Mouse (Mus musculus) kidney, embryonic 14.5 days (tissue): Measurements from ENCODE around the gene Gtse1. TPM values are rescaled to one million over a fixed set of nuclear protein-coding genes. Genes with fewer than 3 reads are reported as not detected.
"Not testable (repeated sequence)": the region's sequence is repeated elsewhere in the genome, so short reads cannot be mapped to it uniquely, and the experiment has no call there.

Experiments
- ATAC-seq: fragments of 200-750 bp; cut with Nextera tagmentation; 2 replicates; pipeline ENCODE4 v1.8.0; 2017; ENCODE audit warnings: moderate number of reproducible peaks, mild to moderate bottlenecking, moderate TSS enrichment, moderate library complexity; ENCODE audit not compliant: low FRiP score, low TSS enrichment
- H3K27ac ChIP-seq: fragments of 300-500 bp; sonication (generic); 2 replicates; pipeline ENCODE4 v1.5.1; 2014; ENCODE audit warnings: low read depth, mild to moderate bottlenecking, low read length, moderate library complexity, mixed read lengths
- H3K27me3 ChIP-seq: fragments of 300-500 bp; sonication (generic); 2 replicates; pipeline ENCODE4 v1.6.1; 2014; ENCODE audit warnings: mild to moderate bottlenecking, low read length; ENCODE audit not compliant: control insufficient read depth, insufficient read depth
- H3K36me3 ChIP-seq: fragments of 300-500 bp; sonication (generic); 2 replicates; pipeline ENCODE4 v1.6.1; 2014; ENCODE audit warnings: low read length, mixed read lengths; ENCODE audit not compliant: control insufficient read depth, insufficient read depth
- H3K4me1 ChIP-seq: fragments of 300-500 bp; sonication (generic); 2 replicates; pipeline ENCODE4 v1.6.1; 2014; ENCODE audit warnings: low read length, mixed read lengths; ENCODE audit not compliant: control insufficient read depth, insufficient read depth
- H3K4me2 ChIP-seq: fragments of 300-500 bp; sonication (generic); replicated peaks from 2 replicates; pipeline ENCODE4 v1.6.1; 2014; ENCODE audit warnings: low read depth, mild to moderate bottlenecking, low read length
- H3K4me3 ChIP-seq: fragments of 300-500 bp; sonication (generic); 2 replicates; pipeline ENCODE4 v1.5.1; 2014; ENCODE audit warnings: mild to moderate bottlenecking, low read length
- H3K9ac ChIP-seq: fragments of 300-500 bp; sonication (generic); 2 replicates; pipeline ENCODE4 v1.6.1; 2014; ENCODE audit warnings: low read depth, mild to moderate bottlenecking, low read length, moderate library complexity
- H3K9me3 ChIP-seq: fragments of 300-500 bp; sonication (generic); 2 replicates; pipeline ENCODE4 v1.6.1; 2016; ENCODE audit warnings: low read length; ENCODE audit not compliant: control insufficient read depth
- WGBS: fragments of 180-500 bp; shearing (Covaris S2); extraction: QIAGEN DNeasy Blood & Tissue Kit; methylation state at CpG from one replicate; pipeline ENCODE4 v1.1.7; 2014; 5-methylcytosine and 5-hydroxymethylcytosine counted together
- polyA plus RNA-seq: library from polyadenylated mRNA; unstranded; fragments of >200 nt; fragmentation: Nextera tagmentation; extraction: Ambion mirVana; gene quantifications from 2 replicates; pipeline ENCODE4 v1.2.1, GENCODE M21; 2014

Gtse1 gene
- polyA plus RNA-seq, 1 experiment from 2014 or later, result 32.3 TPM

DNA sequence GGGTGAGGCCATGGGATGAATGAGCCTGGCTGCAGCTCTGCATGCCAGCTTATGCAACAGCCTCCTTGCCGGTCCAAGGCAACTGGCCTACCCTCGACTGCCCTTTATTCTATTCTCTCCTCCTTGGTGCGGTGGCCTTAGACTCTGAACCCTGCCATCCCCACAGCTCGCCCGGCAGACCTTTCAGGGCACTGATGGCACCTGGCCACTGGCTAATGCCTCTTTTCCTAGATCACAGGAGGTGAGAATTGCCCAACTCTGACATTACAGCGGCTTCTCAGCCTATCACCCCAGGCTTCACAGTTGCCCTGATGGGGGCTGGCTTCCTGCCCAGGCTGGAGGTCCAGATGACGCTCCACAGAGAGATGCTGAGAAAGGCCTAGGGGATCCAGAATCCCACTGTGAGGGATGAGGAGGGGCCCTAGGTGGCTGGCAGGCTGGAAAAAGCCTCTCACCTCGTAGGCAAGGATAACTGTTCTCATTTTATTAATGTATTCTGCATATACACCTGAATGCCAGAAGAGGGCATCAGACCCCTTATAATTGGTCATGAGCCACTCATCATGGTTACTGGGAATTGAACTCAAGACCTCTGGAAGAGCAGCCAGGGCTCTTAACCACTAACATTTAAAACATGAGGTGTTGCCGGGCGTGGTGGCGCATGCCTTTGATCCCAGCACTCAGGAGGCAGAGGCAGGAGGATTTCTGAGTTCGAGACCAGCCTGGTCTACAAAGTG is 7.7 kb upstream of the Gtse1 start:
- no peak overlapping the region for H3K4me2 ChIP-seq
- H3K4me1 ChIP-seq, result no peaks in the 10 kb centered on the region
- H3K9me3 ChIP-seq, result no peaks in the 10 kb centered on the region
- H3K9ac ChIP-seq, result no peak overlapping the region
- H3K27ac ChIP-seq, result no peak overlapping the region
- 84% methylated on average over 12 of the region's 12 CpGs for whole genome bisulfite sequencing
- no peak overlapping the region for H3K4me3 ChIP-seq
- no peaks in the 10 kb centered on the region for H3K36me3 ChIP-seq
- no peak for ATAC-seq
- no peaks in the 10 kb centered on the region for H3K27me3 ChIP-seq

DNA sequence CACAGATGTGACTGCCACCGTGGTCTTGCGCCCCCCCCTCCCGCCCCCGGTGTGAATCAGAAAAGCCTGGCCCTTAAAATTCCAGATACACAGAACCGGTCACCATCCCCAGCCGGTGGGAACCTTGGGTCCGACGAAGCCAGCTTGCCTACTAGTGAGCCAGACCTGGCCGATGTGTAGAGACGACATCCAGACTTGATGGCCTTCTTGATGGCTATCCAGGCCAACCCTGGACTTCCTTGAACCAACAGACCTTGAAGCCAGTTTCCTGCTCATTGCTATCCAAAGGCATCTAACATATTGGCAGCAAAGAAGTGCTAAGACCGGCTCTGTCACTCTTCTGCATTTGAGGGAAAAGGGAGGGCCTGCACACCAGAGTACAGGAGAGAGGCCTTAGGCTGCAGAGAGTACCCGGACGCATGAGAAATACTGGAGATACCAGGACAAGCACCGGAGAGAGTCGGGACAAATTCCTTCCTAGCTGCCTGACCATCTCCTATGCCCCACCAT is 510 bp upstream of the Gtse1 start:
- ATAC-seq, result peak; percentile 50
- WGBS, result 10% methylated on average over 15 of the region's 15 CpGs
- H3K27ac ChIP-seq, result peak overlapping the region; percentile 57; the same call in 1 of the 2 replicates
- H3K4me2 ChIP-seq, result peak overlapping the region; percentile 81
- H3K36me3 ChIP-seq, result peaks cover 23% of the 10 kb centered on the region
- H3K4me3 ChIP-seq, result peak overlapping the region; percentile 92
- H3K27me3 ChIP-seq, result no peaks in the 10 kb centered on the region
- H3K4me1 ChIP-seq, result peaks cover 18% of the 10 kb centered on the region
- H3K9me3 ChIP-seq, result no peaks in the 10 kb centered on the region
- peak overlapping the region; percentile 76 for H3K9ac ChIP-seq

DNA sequence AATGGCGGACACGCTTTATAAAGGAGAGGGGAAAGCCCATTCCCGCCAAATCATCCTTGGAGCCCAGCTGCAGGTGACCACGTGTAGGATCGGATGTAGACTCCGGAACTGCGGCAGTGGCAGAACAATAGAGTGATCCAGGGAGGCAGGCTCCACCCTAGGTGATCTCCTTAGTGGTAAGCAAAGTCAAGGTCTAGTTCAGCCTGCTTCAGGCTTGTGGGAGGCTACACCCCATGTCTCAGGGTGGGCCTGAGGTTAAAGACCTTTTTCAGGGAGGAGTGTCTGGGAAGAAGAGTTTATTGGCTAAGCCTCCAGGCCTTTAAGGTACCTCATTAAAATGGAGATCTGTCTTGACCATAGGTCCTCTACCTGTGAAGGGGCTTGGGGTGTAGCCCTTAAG is 6.4 kb downstream of the Gtse1 start:
- not testable (repeated sequence) for H3K4me3 ChIP-seq, H3K4me1 ChIP-seq, H3K4me2 ChIP-seq, H3K9ac ChIP-seq, H3K27me3 ChIP-seq, ATAC-seq, H3K9me3 ChIP-seq, H3K27ac ChIP-seq
- 93% methylated on average over 7 of the region's 7 CpGs for WGBS
- peaks cover 86% of the 10 kb centered on the region for H3K36me3 ChIP-seq

DNA sequence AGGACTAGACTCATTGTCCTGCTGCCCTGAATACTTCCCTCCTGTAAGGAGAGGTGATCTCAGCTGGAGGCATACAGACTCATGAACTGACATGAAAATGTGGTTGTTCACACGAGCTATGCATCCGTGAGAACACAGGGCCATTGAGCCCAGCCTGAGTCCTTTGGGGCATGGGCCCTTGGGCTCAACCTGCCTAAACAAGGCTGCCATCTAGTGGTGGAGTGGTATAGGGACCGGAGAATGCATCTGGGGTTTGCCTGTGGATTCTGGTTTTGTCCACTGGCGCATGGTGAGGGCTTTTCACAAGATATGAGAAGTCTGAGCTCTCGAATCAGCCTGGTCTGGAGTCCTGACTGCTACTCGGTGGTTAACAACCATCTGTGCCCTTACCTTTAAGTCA is 8.2 kb downstream of the Gtse1 start:
- H3K27ac ChIP-seq, result no peak overlapping the region
- H3K9ac ChIP-seq, result no peak overlapping the region
- no peaks in the 10 kb centered on the region for H3K27me3 ChIP-seq
- WGBS, result 56% methylated on average over 6 of the region's 6 CpGs
- H3K4me3 ChIP-seq, result no peak overlapping the region
- ATAC-seq, result no peak; the same call in 1 of the 2 replicates
- no peak overlapping the region for H3K4me2 ChIP-seq
- peaks cover 94% of the 10 kb centered on the region for H3K36me3 ChIP-seq
- no peaks in the 10 kb centered on the region for H3K9me3 ChIP-seq
- no peaks in the 10 kb centered on the region for H3K4me1 ChIP-seq

DNA sequence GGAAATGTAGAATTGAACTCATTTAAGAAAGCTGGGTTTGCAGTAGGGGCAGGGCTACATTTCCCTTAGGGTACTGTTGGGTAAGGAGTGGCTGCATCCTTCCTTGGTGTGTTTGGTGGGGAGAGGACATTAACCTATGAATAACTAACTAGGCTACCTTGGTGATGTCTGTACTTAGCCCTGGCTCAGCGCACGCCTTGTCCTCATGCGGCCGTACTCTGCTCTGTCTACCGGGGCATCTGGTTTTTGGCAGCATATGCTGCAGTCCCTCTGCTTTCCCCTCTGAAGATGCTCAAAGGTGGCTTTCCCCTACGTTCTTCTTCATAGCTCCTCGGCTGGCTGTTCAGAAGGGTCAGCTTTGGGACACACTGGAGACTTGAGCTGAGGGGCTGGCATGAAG is 17.8 kb downstream of the Gtse1 start:
- Histone ChIP-seq H3K27me3 (no peaks in the 10 kb centered on the region), H3K4me1 (peaks cover 7% of the 10 kb centered on the region; the same call in 1 of the 2 replicates), H3K9me3 (no peaks in the 10 kb centered on the region), H3K36me3 (peaks cover 41% of the 10 kb centered on the region), H3K27ac (no peak overlapping the region), H3K4me3 (no peak overlapping the region), H3K4me2 (no peak overlapping the region), H3K9ac (no peak overlapping the region)
- no peak for ATAC-seq
- 94% methylated on average over 7 of the region's 7 CpGs for WGBS

DNA sequence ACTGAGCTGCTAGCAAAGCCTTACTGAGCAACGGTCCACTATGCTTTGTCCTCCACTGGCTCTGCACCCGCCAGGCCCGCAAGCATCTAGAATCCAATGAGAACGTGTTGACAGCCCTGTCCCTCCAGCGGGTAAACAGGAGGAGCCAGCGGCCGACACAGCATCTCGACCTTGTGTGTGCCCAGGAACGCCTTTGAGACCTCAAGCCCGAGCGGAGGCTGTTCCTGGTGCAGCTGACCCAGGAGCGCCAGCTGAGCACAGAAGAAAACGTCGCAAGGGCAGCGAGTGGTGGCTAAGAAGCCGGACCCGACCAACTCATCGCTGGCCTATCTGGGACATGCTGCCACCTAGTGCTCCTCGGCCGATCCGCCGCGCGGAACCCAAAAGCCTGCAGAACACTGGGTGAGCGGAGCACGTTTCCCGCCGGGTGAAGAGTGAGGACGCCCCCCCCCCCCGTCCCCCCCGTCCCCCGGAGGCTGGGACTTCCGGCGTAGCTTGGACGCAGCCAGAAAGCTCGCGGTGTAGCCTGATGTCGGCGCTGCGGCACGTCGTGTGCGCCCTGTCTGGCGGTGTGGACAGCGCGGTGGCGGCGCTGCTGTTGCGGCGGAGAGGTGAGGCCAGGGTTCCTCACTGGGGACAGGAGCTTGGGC is 19.4 kb downstream of the Gtse1 start, which contains the start of gene Trmu:
TSS of gene Trmu (plus strand) at position 465 of the 650 bp plus-strand sequence.
- Histone ChIP-seq H3K4me1 (peaks cover 7% of the 10 kb centered on the region; the same call in 1 of the 2 replicates), H3K9ac (peak within 1 kb of the TSS; percentile 83), H3K4me2 (peak within 1 kb of the TSS; percentile 90), H3K4me3 (peak within 1 kb of the TSS; percentile 84), H3K27me3 (no peaks in the 10 kb centered on the region), H3K9me3 (no peaks in the 10 kb centered on the region), H3K27ac (peak within 1 kb of the TSS; percentile 52; the same call in 1 of the 2 replicates), H3K36me3 (peaks cover 43% of the 10 kb centered on the region)
- peak; percentile 96 for ATAC-seq
- 1% methylated on average over 49 of the region's 50 CpGs for WGBS

DNA sequence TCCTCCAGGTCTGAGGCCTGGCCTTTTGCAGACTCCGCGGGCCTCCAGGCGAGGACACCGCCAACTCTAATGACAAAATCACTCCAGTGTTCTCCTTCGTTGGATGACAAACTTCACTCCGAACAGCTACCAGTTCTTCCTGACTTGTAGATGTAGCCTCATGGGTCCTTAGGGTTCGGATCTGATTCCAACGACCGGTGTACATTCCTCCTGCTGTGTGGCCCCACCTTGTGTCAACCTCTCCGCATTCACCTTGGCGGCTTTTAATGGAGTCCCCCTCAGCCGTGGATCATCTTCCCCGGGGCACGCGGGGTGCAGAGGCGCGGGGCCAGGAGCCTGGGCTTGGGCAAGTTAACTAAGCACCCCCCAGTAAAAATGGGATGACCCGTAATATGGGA is 20.0 kb downstream of the Gtse1 start:
- H3K4me1 ChIP-seq, result peaks cover 7% of the 10 kb centered on the region; the same call in 1 of the 2 replicates
- WGBS, result 1% methylated on average over 18 of the region's 18 CpGs
- H3K9ac ChIP-seq, result peak overlapping the region; percentile 83
- no peaks in the 10 kb centered on the region for H3K27me3 ChIP-seq
- peaks cover 43% of the 10 kb centered on the region for H3K36me3 ChIP-seq
- H3K4me3 ChIP-seq, result peak overlapping the region; percentile 84
- H3K4me2 ChIP-seq, result peak overlapping the region; percentile 90
- peak; percentile 32 for ATAC-seq
- no peaks in the 10 kb centered on the region for H3K9me3 ChIP-seq
- no peak overlapping the region for H3K27ac ChIP-seq

DNA sequence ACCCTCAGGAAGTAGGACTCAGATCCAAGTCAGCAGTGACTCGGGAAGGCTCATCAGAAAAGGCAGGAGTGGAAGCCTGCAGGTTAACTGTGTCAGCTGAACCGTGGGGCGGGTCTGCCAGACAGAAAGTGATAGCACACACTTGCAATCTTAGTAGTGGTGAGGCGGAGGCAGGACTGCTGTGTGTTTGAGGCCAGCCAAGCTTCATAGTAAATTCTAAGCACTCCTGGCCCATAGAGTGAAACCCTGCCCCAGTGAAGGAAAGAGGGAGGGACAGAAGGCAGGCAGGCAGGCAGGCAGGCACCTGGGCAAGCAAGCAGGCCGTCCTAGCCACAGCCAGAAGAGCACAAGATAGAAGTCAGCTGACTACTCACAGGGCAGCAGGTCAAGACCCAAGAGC is 26.1 kb downstream of the Gtse1 start:
- Histone ChIP-seq H3K36me3 (peaks cover 57% of the 10 kb centered on the region), H3K4me2 (no peak overlapping the region), H3K9ac (no peak overlapping the region), H3K27me3 (no peaks in the 10 kb centered on the region), H3K4me1 (no peaks in the 10 kb centered on the region), H3K9me3 (no peaks in the 10 kb centered on the region), H3K27ac (no peak overlapping the region), H3K4me3 (no peak overlapping the region)
- WGBS, result 85% methylated on average over 5 of the region's 5 CpGs
- ATAC-seq, result no peak

DNA sequence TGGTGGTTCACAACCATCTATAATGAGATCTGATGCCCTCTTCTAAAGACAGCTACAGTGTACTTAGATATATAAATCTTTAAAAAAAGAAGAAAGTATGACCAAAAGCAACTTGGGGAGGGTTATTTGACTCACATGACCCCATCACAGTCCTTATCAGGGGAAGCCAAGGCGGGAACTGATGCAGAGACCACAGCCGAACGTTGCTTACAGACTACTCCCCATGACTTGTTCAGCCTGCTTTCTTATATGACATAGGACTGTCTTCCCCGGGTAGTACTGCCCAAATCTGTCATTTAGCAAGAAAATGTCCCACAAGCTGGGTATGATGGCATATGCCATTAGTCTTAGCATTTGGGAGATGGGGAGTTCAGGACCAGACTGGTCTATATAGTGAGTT is 29.7 kb downstream of the Gtse1 start:
- H3K27ac ChIP-seq, result no peak overlapping the region
- ATAC-seq, result no peak
- no peaks in the 10 kb centered on the region for H3K9me3 ChIP-seq
- WGBS, result 93% methylated on average over 4 of the region's 4 CpGs
- H3K9ac ChIP-seq, result no peak overlapping the region
- H3K4me2 ChIP-seq, result no peak overlapping the region
- no peaks in the 10 kb centered on the region for H3K27me3 ChIP-seq
- no peak overlapping the region for H3K4me3 ChIP-seq
- peaks cover 69% of the 10 kb centered on the region for H3K36me3 ChIP-seq
- H3K4me1 ChIP-seq, result no peaks in the 10 kb centered on the region
